Mouse (Mus musculus) limb, embryonic 13.5 days (tissue): ENCODE data around the gene Ms4a6b. TPM values are rescaled to one million over a fixed set of nuclear protein-coding genes. Genes with fewer than 3 reads are reported as not detected.
"Not testable (repeated sequence)": the region's sequence is repeated elsewhere in the genome, so short reads cannot be mapped to it uniquely, and the experiment has no call there.

Experiments used
- ATAC-seq: fragments of 200-750 bp; cut with Nextera tagmentation; 2 replicates; pipeline ENCODE4 v1.8.0; 2017; ENCODE audit warnings: low read depth, moderate number of reproducible peaks, moderate TSS enrichment; ENCODE audit not compliant: low FRiP score
- H3K27ac ChIP-seq: fragments of 300-500 bp; sonication (generic); 2 replicates; pipeline ENCODE4 v1.5.1; 2015; ENCODE audit warnings: inconsistent platforms, mild to moderate bottlenecking, moderate library complexity
- H3K27me3 ChIP-seq: fragments of 300-500 bp; sonication (generic); 2 replicates; pipeline ENCODE4 v1.6.1; 2015; ENCODE audit warnings: mild to moderate bottlenecking, inconsistent platforms
- H3K36me3 ChIP-seq: fragments of 300-500 bp; sonication (generic); 2 replicates; pipeline ENCODE4 v1.6.1; 2015; ENCODE audit warnings: inconsistent platforms, mild to moderate bottlenecking, moderate library complexity
- H3K4me1 ChIP-seq: fragments of 300-500 bp; sonication (generic); 2 replicates; pipeline ENCODE4 v1.6.1; 2015; ENCODE audit warnings: inconsistent platforms
- H3K4me2 ChIP-seq: fragments of 300-500 bp; sonication (generic); replicated peaks from 2 replicates; pipeline ENCODE4 v1.6.1; 2015; ENCODE audit warnings: inconsistent platforms, mild to moderate bottlenecking, moderate library complexity
- H3K4me3 ChIP-seq: fragments of 300-500 bp; sonication (generic); 2 replicates; pipeline ENCODE4 v1.5.1; 2015; ENCODE audit warnings: moderate library complexity, mild to moderate bottlenecking, inconsistent platforms
- H3K9ac ChIP-seq: fragments of 300-500 bp; sonication (generic); 2 replicates; pipeline ENCODE4 v1.6.1; 2015; ENCODE audit warnings: mild to moderate bottlenecking, inconsistent platforms
- H3K9me3 ChIP-seq: fragments of 300-500 bp; sonication (generic); 2 replicates; pipeline ENCODE4 v1.6.1; 2016; ENCODE audit warnings: inconsistent platforms
- WGBS: fragments of 180-500 bp; shearing (Covaris S2); methylation state at CpG from one replicate; pipeline ENCODE4 v1.1.7; 2015; 5-methylcytosine and 5-hydroxymethylcytosine counted together
- polyA plus RNA-seq: library from polyadenylated mRNA; unstranded; fragments of >200 nt; fragmentation: Nextera tagmentation; extraction: Ambion mirVana; gene quantifications from 2 replicates; pipeline ENCODE4 v1.2.1, GENCODE M21; 2015

The Ms4a6b gene
- polyA plus RNA-seq, 1 experiment from 2014 or later = 4.1 TPM

- 87% methylated on average over 6 of the region's 6 CpGs for WGBS
- Histone ChIP-seq H3K36me3 (no peaks in the 10 kb centered on the region), H3K4me3 (no peak overlapping the region), H3K9me3 (no peaks in the 10 kb centered on the region), H3K4me1 (no peaks in the 10 kb centered on the region), H3K27ac (no peak overlapping the region), H3K9ac (no peak overlapping the region), H3K27me3 (no peaks in the 10 kb centered on the region), H3K4me2 (no peak overlapping the region)
- ATAC-seq = no peak
Measured at GRCm38 (mm10) chr19:11496361-11496760, 20.0 kb upstream of the Ms4a6b start.

GRCm38 (mm10) chr19:11497300-11497699 is 19.0 kb upstream of the Ms4a6b start:
- not testable (repeated sequence) for H3K9ac ChIP-seq, H3K4me2 ChIP-seq, H3K4me1 ChIP-seq, H3K27me3 ChIP-seq, H3K36me3 ChIP-seq, H3K4me3 ChIP-seq, H3K9me3 ChIP-seq, H3K27ac ChIP-seq, ATAC-seq
- 76% methylated on average over 1 of the region's 1 CpGs for WGBS

DNA sequence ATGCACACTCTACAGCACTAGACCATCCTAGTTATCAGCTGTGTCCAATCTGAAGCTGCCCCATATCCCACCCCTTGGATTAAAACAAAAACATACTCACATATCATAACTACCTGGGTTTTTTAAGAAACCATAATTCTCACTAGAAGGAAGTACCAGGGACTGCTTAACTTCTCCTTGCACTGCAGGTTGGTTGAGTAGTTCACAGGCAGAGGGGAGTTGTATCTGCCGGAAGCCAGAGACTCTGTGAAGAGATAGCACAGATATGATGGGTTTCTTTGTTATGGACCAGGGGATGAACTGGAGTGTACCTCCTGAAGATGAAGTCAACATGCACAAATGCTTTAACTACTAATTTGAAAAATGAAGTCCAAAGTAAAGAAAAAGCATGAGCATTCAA is 15.5 kb upstream of the Ms4a6b start:
- 86% methylated on average over 1 of the region's 1 CpGs for WGBS
- Histone ChIP-seq H3K4me2 (no peak overlapping the region), H3K4me1 (no peaks in the 10 kb centered on the region), H3K9me3 (no peaks in the 10 kb centered on the region), H3K4me3 (no peak overlapping the region), H3K36me3 (no peaks in the 10 kb centered on the region), H3K27ac (no peak overlapping the region), H3K27me3 (no peaks in the 10 kb centered on the region), H3K9ac (no peak overlapping the region)
- no peak for ATAC-seq

DNA sequence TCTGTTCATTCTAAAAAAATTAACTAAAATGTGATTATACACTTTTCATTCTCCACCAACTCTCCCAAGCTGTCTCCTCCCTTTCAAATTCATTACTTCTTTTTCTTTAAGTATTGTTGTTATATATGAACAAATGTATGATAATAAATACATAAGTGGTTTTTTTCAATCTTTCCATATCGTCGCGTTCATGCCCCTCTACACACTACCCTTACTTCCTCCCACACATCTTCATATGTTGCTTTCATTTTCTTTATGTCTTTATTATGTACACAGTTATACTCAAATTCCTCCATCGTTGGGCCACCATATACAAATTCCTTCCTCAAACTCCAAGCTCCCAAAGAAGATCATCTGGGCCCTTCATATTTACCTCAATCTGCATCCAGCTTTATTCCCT is 15.0 kb upstream of the Ms4a6b start:
- Histone ChIP-seq H3K4me3 (no peak overlapping the region), H3K9ac (no peak overlapping the region), H3K4me2 (no peak overlapping the region), H3K27me3 (no peaks in the 10 kb centered on the region), H3K27ac (no peak overlapping the region), H3K4me1 (no peaks in the 10 kb centered on the region), H3K9me3 (no peaks in the 10 kb centered on the region), H3K36me3 (no peaks in the 10 kb centered on the region)
- ATAC-seq = no peak
- WGBS = 88% methylated on average over 4 of the region's 4 CpGs

GRCm38 (mm10) chr19:11504857-11505256 is 11.5 kb upstream of the Ms4a6b start:
- H3K36me3 ChIP-seq = no peaks in the 10 kb centered on the region
- H3K27me3 ChIP-seq = no peaks in the 10 kb centered on the region
- no peaks in the 10 kb centered on the region for H3K4me1 ChIP-seq
- H3K4me3 ChIP-seq = no peak overlapping the region
- 89% methylated on average over 1 of the region's 1 CpGs for WGBS
- no peak overlapping the region for H3K9ac ChIP-seq
- no peak overlapping the region for H3K4me2 ChIP-seq
- H3K27ac ChIP-seq = no peak overlapping the region
- H3K9me3 ChIP-seq = no peaks in the 10 kb centered on the region
- no peak for ATAC-seq

GRCm38 (mm10) chr19:11513458-11513857 is 2.9 kb upstream of the Ms4a6b start:
- 86% methylated on average over 1 of the region's 1 CpGs for WGBS
- Histone ChIP-seq H3K27ac (no peak overlapping the region), H3K4me1 (no peaks in the 10 kb centered on the region), H3K4me2 (no peak overlapping the region), H3K4me3 (no peak overlapping the region), H3K36me3 (no peaks in the 10 kb centered on the region), H3K9me3 (no peaks in the 10 kb centered on the region), H3K27me3 (no peaks in the 10 kb centered on the region), H3K9ac (no peak overlapping the region)
- ATAC-seq = no peak

DNA sequence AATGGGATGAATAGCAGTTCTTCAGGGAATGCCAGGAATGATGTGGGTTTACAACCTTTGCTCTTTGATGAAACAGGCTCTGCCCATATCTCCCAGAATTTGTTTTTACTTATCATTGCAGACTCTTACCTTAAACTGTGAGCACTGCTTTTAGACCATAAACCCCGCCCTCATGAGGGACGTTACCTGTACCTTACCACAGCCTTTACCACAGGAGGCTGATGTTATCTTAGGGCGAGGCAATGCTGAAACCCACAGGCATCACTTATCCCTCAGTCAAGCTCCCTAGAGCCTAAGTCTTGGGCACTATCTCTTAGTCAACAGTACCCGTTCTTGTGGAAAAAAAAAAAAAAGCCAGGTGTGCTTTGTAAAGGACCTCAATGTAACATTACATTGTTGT is 533 bp downstream of the Ms4a6b start:
- ATAC-seq = no peak
- Histone ChIP-seq H3K9me3 (no peaks in the 10 kb centered on the region), H3K4me3 (no peak overlapping the region), H3K36me3 (no peaks in the 10 kb centered on the region), H3K4me1 (no peaks in the 10 kb centered on the region), H3K27ac (no peak overlapping the region), H3K27me3 (no peaks in the 10 kb centered on the region), H3K9ac (no peak overlapping the region), H3K4me2 (no peak overlapping the region)
- 71% methylated on average over 4 of the region's 4 CpGs for WGBS

- not testable (repeated sequence) for ATAC-seq, H3K4me3 ChIP-seq, H3K36me3 ChIP-seq, H3K4me2 ChIP-seq, H3K4me1 ChIP-seq, H3K9me3 ChIP-seq, H3K27me3 ChIP-seq, H3K9ac ChIP-seq, H3K27ac ChIP-seq
- 29% methylated on average over 1 of the region's 1 CpGs for WGBS
Measured at GRCm38 (mm10) chr19:11517373-11517772, 1.1 kb downstream of the Ms4a6b start.

GRCm38 (mm10) chr19:11518356-11518755 is 2.0 kb downstream of the Ms4a6b start:
- ATAC-seq, H3K4me2 ChIP-seq, H3K9ac ChIP-seq, H3K27me3 ChIP-seq, H3K4me3 ChIP-seq, H3K36me3 ChIP-seq, H3K4me1 ChIP-seq, H3K27ac ChIP-seq, H3K9me3 ChIP-seq: not testable (repeated sequence)
- WGBS = 88% methylated on average over 2 of the region's 2 CpGs

DNA sequence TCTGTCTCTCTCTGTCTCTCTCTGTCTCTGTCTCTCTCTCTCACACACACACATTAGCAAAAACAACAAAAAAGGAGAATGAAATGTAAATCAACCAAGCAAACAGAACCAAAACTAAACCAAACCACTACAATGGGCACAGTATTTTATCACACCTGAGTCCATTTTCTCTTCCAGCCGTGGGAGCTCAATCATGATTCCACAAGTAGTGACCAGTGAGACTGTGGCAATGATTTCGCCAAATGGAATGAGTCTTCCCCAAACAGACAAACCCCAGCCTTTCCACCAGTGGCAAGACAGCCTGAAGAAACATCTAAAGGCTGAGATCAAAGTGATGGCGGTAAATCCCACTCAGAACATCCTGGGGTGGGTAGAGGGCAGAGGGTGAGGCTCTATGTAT is 3.8 kb downstream of the Ms4a6b start:
- 82% methylated on average over 3 of the region's 3 CpGs for WGBS
- Histone ChIP-seq H3K4me3 (no peak overlapping the region), H3K4me1 (no peaks in the 10 kb centered on the region), H3K36me3 (no peaks in the 10 kb centered on the region), H3K9me3 (no peaks in the 10 kb centered on the region), H3K9ac (no peak overlapping the region), H3K27me3 (no peaks in the 10 kb centered on the region), H3K27ac (no peak overlapping the region), H3K4me2 (no peak overlapping the region)
- no peak for ATAC-seq

DNA sequence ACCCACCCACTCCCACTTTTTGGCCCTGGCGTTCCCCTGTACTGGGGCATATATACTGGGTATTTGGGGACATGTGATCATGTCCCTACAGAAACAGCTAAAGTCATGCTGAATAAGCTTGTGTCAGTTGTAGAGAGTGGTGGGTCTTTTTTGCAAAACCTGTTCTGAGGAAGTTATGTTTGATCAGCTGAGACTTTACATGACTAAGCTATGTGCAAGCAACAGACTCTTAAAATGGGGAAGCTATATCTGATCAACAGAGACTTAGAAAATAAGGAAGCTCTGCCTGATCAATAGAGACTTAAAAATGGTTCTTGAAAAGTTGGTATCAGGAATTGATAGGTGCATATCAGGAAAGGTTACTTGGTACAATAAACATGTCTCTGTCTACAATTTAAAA is 17.1 kb downstream of the Ms4a6b start:
- no peak overlapping the region for H3K4me3 ChIP-seq
- no peak overlapping the region for H3K9ac ChIP-seq
- no peak overlapping the region for H3K27ac ChIP-seq
- no peaks in the 10 kb centered on the region for H3K27me3 ChIP-seq
- H3K4me1 ChIP-seq = no peaks in the 10 kb centered on the region
- no peak for ATAC-seq
- no peaks in the 10 kb centered on the region for H3K36me3 ChIP-seq
- no peak overlapping the region for H3K4me2 ChIP-seq
- H3K9me3 ChIP-seq = no peaks in the 10 kb centered on the region
- WGBS = 92% methylated on average over 1 of the region's 1 CpGs

DNA sequence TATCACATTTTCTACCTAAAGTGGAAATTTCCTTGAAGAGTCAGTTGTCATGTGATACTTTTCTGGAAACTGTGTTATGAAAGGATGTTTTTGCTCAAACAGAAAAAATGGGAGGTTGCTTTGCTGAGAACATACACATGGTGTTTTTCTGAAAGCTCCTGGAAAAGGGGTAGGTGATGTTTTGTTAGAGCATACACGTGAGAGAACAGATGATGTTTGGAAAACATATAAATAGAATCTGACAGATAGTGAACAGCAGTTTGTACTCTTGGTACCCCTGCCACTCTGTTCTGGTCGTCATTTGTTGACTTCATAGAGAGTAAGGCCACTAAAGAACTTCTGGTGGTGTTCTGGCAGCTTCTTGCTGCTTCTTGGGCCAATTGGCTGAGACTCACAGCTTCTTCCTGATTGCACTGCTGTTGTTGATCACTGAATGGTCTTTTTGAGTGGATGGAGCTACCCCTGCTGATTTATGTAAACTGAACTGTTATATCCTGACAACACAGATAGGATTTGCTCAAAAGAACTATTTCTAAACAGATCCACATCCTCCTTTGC is 17.7 kb downstream of the Ms4a6b start:
- Histone ChIP-seq H3K4me1 (no peaks in the 10 kb centered on the region), H3K27me3 (no peaks in the 10 kb centered on the region), H3K9me3 (no peaks in the 10 kb centered on the region), H3K27ac (no peak overlapping the region), H3K4me3 (no peak overlapping the region), H3K9ac (no peak overlapping the region), H3K4me2 (no peak overlapping the region), H3K36me3 (no peaks in the 10 kb centered on the region)
- ATAC-seq = no peak
- WGBS = 71% methylated on average over 2 of the region's 2 CpGs

DNA sequence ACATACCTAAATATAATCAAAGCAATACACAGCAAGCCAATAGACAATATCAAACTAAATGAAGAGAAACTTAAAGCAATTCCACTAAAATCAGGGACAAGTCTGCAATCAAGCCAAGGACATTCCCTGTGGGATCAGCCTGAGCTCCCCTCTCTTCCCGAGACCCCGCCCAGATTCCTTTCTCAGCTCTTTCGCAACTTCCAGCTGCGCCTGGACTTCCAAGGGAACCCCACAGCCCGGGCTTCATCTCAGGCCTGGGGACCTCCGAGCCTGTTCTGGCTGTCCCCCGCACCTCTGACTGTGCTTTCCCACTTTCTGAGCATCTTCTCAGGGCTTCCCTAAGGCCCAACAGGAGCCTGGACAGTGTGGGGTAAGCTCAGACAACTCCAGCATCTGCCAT is 20.3 kb downstream of the Ms4a6b start, which contains the start of gene Ms4a4d:
Ms4a4d (plus strand) TSS at position 209 of the 400 bp plus-strand sequence.
- Histone ChIP-seq H3K4me3 (no peak within 1 kb of the TSS), H3K4me1 (no peaks in the 10 kb centered on the region), H3K27me3 (no peaks in the 10 kb centered on the region), H3K4me2 (no peak within 1 kb of the TSS), H3K9ac (no peak within 1 kb of the TSS), H3K36me3 (no peaks in the 10 kb centered on the region), H3K27ac (no peak within 1 kb of the TSS), H3K9me3 (no peaks in the 10 kb centered on the region)
- WGBS = 15% methylated on average over 7 of the region's 7 CpGs
- no peak for ATAC-seq
